Mouse (Mus musculus): ENCODE data around the gene Klhl41.
"Not testable (repeated sequence)": the region's sequence is repeated elsewhere in the genome, so short reads cannot be mapped to it uniquely, and the experiment has no call there.

Gene Klhl41

DNA sequence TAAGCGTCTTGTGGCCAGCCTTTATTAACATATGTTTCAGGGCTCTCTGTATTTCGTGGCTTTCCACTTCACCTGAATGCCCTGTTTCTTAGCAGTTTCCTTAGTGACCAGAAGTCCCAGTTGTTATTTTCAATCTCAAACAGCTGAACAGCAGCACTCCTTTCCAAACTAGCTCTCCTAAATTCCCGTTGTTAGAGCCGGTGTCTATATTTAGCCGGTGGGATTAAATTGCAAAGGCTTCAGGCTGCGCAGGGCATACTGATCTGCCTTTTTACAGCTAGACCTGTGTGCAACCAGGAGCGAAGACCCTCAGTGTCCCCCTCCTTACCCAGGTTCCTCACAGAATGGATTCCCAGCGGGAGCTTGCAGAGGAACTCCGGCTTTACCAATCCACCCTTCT, at the start of gene Klhl41:
TSS of gene Klhl41 (plus strand) at position 268 of the 400 bp plus-strand sequence.
- DNase-seq = no peak

DNA sequence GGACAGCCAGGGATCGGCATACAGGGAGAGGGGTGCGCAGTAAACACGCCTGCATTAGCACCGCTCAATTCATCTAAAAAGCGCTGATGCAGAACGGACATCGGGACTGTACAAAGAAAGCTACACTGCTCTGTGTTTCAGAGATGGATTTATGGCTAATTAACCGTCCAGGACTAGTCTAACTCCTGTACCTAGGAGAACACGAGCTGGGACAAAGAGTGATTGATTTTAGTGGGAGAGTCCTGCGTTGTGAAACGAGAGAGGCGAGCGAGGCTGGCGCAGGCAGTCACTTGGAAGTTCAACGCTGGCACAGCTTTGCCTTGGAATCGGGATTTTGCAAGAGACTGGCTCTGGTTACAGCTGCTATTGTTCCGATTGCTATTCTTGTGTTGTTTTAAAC, 40.7 kb upstream of the Klhl41 start:
- DNase-seq = no peak

DNA sequence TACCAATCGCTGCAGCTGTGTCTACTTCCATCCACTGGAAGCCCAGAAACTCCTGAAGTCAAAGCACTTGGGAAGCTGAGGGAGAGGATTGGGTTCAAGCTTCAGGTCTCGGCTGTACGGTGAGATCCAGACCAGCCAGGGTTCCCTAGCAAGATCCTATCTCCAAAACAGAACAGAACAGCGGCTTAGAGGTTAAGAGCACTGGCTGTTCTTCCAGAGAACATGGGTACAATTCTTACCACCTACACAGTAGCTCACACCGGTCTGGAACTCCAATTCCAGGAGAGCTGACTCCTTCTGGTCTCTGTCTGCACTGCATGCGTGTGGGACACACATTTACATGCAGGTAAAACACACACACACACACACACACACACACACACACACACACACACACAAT, 40.0 kb upstream of the Klhl41 start:
- DNase-seq = no peak

DNA sequence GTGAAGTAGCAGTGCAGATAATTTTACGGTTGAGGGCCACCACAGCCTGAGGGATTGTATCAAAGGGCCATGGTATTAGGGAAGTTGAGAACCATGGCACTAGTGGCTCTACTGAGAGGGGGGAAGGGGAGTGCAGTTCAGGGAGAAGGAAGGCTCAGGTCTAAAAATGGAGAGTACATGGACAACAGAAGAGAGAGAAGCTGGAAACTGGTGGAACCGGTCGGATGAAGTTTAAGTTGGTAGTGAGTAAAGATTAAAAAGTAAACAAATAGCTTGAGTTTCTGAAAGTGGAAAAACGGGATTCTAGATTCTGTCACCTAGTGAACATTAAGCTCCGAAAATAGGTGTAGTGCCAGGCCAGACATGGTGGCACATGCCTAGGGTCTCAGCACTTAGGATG, 39.1 kb upstream of the Klhl41 start:
- DNase-seq = no peak

DNA sequence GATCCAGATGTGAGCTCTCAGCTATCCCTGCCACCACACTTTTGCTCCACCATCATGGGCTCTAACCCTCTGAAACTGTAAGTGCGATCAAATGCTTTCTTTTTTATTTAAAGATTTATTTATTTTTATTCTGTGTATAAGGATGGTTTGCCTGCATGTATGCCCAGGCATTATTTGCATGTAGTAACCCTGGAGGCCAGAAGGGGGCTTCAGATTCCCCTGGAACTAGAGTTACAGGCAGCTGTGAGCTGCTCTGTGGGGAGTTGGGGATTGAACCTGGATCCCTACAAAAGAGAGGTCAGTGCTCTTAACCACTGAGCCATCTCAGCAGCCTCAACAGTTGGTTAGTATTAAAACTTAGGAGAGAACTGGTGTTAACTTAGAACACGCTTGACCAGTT, 38.5 kb upstream of the Klhl41 start:
- no peak for DNase-seq

DNA sequence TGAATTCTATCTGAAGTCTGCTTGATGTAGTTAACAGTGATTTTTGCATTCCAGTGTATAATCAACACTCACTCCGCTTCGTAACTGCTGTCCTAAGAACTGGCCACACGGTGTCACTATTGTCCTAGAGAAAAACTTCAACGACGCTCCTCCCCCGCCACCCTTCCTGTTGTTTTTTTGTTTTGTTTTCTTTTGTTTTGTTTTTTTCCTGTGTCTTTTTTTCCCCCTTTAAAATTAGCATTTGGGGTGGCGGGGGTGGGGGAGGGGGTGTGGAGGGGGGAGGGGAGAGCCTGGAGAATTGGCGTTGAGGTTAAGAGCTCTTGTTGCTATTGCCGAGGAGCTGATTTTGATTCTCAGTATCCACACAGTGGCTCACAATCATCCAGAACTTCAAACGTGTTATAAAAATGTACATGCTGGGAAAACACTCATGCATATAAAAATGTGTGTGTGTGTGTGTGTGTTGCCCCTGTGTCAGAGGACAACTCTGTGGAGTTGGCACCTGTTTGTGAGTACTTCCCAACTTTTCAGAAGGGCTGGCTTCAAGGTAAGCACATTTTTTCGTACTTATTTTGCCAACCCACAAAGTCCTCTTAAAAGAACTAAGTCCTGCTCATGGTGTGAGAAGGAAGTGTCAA, 34.7 kb upstream of the Klhl41 start:
- DNase-seq = peak; percentile 12

DNA sequence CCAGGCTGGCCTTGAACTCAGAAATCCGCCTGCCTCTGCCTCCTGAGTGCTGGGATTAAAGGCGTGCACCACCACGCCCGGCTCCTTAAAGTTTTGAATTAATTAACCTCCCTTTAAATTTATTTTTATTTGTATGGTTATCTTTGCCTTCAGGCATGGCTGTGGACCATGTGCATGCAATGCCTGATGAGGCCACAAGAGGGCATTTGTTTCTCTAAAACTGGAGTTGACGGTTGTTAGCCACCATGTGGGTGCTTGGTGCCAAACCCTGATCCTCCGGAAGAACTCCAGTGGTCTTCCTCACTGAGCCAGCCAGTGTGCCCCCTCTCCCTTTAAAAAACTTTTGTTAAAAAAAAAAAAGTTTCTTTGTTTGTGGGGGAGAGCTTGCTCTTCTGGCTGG, 34.1 kb upstream of the Klhl41 start:
- DNase-seq = peak; percentile 20

DNA sequence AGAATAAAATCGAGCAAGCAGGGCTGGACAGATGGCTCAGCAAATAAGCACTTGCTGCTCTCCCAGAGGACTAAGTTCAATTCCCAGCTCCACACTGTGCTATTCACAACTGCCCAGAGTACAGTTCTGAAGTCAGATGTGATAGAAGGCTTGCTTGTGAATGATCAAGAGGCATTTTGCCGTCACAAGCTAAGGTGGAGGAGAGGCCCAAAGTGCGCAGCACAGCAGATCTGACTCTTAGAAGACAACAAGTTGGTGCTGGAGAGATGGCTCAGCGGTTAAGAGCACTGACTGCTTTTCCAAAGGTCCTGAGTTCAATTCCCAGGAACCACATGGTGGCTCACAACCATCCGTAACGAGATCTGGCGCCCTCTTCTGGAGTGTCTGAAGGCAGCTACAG, 31.9 kb upstream of the Klhl41 start:
- DNase-seq = not testable (repeated sequence)

DNA sequence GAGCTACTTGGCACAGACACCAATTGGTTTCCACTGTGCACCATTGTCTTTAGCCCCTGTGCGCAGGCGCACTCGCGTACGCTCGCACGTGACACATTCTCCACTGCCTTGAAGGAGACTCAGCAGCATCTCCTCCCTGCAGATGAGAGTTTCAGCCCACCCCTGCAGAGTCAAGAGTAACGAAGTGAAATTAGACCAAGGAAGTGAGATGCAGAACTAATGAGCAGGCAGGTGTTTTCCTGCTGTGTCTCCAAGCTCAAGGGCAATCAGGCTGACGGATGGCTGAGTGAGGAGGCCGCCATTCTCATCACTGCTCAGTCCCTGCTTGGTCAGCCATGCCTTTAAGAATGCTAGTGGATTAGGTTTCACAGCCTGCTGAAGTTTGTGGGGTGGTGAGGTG, 29.8 kb upstream of the Klhl41 start:
- peak; percentile 13 for DNase-seq

DNA sequence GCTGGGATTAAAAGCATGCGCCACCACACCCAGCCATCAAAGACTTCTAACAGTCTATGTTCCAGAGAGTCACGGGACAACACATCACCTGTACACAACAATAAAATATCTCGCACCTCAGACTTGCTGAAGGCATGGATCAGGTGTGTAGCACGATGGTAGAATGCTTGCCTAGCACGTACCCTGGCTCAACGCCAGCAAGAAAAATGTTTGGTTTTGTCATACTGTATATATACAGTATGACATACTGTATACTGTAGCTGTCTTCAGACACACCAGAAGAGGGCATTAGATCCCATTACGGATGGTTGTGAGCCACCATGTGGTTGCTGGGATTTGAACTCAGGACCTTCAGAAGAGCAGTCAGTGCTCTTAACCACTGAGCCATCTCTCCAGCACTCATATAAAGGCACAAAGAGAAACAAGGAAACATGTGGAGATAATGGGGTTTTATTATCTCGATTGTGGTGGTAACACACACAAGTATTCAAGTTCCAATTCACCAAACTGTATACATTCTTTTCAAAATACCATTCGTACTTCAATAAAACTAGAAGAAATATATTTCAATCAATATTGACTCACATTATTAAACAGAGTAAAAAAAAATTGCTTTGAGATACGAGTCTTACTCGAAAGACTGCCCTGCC, 24.8 kb upstream of the Klhl41 start:
- peak; percentile 6 for DNase-seq

DNA sequence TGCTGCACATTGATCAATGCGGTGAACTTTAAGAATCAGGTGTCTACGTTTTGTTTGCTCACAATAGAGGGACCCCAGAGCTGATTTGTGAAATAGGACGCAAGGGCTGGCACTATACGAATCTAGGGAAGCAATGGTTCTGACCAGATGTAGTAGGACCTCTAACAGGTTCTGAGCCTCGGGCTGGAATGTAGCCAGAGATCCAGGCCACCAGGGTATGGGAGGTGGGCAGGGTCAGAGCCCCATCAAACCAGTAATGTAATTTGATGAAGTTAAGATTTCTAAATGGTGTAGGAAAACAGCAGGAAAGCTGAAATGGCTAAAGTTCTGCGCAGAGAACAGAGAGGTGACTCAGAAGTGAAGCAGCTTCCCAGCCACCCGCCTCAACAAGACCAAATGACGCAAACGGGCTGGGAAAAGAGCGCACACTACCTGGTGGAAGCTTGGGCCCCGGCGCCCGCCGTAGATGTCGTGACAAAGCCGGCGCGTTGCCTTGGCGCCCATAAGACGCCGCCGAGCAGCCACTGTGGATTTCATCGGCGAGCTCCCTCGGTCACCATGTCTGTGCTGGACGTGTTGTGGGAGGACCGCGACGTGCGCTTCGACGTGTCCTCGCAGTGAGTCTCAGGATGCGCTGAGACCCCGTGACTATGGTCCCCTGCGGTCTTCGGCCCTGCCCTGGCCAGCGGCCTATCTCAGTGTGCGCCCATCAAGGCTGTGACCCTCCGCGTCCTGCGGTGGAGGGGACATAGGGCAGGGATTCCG, 23.0 kb upstream of the Klhl41 start, which contains the start of gene Bbs5:
TSS of gene Bbs5 (plus strand) at position 446 of the 765 bp plus-strand sequence.
- DNase-seq = peak; percentile 93

DNA sequence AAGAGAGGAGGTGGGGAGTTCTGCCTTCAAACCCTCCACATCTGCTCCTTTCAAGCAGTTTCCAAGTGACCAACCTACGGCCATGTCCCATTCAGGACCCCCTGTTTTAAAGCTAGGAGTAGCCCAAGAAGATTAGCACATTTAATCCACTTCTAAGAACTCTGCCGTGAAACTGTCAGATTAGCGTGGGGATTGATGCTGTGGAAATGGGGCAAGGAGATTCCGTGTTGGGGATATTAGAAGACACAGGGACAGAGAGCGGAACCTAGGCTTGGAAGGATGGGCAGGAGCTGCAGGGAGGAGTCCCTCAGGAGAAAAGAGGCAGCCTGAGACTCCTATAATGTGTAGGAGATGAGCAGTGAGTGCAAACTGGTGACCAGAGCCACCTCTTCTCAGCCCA, 20.2 kb upstream of the Klhl41 start:
- no peak for DNase-seq

DNA sequence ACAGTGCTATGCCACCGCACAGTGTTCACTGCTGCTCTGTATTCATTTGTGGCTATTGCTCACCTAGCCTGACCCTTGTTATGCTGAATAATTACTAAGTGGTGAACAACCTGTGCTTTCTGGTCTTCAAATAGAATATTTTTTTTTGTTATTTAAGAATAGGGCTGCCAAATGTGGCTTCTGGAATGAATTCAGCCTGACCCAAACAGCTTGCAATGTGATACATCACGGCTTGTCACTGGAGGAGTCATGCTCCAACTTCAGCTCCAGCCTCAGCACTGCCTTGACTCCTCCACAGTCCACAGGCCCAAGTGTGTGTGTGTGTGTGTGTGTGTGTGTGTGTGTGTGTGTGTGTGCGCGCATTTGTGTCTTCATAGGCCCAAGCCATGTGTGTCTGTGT, 10.6 kb upstream of the Klhl41 start:
- no peak for DNase-seq

DNA sequence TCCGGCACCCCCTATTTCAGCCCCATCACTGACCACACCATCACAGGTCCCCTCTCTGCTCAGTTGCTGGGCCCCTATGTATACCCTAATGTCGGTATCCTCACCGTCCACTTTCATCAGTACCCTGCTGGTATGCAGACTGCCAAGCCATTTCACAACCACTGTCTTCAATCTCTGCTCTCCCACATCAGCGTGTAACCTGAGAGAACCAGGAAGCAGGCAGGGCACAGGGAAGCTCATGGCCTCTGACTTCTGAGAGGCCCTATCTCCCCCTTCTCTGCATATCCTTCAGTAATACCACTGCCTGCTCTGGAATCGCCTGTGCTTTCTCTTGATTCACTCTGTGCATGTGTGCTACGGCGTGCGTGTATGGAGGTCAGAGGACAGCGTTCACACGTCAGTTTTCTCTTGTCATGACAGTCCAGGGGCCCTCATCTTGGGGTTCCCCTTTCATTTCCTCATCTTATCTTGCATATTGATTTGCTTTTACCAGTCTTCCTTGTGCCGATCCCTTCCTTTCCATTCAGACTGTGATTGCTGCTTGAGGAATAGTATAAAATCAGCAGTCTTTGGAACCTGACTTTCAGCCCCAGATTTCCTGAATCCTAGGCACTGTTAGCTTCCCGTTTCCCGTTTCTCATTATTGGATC, 6.0 kb upstream of the Klhl41 start:
- no peak for DNase-seq

DNA sequence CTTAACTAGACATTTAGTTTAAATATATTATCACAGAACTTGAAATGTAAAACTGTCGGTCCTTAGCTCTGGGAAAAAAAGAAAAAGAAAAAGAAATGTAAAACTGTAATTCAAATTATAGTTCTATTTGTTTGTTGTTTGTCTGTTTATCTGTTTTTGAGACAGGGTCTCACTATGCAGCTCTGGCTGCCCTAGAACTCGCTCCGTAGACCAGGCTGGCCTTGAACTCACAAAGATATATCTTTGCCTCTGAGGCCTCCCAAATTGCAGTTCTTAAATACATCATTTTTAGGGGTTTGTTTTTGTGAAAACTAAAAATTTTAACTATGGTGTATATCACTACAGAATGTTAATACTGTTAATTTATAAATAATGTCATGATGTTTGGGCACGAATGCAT, 2.3 kb upstream of the Klhl41 start:
- no peak for DNase-seq

DNA sequence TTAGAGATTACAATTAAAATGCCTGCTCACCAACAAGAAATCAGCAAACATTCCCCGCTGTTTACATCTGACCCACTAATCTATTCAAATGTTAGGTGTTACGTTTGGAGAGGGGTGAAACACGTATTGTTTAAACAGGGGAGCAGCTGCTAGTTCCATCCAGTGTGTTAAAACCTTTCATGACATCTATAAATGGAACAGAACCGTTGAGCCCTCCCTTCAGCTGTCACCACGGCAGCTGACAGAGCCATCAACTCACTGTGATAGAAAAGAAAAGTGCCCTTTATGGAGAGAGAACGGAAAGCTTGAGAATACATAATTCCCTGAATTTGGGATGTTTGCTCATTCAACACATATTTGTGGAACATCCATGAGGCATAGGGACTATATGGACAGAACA, 1.5 kb upstream of the Klhl41 start:
- no peak for DNase-seq

DNA sequence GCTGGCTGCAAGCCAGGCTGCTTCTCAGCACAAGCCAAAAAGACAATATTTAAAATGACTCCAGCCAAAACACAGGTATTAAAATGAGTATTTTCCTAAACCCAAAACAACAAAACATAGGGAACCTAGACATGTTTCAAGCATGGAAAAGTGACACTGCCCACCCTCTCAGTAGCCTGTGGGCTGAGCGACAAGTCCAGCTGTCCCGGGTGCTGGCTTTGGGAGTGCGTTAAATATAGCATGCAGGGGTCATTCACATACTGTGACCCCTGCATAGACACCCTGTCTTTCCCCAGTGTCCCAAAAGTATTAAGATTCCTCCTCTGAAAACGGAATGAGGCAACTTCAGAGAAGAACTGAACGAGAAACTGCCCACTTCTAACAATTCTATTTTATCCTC, 3.8 kb downstream of the Klhl41 start:
- no peak for DNase-seq

DNA sequence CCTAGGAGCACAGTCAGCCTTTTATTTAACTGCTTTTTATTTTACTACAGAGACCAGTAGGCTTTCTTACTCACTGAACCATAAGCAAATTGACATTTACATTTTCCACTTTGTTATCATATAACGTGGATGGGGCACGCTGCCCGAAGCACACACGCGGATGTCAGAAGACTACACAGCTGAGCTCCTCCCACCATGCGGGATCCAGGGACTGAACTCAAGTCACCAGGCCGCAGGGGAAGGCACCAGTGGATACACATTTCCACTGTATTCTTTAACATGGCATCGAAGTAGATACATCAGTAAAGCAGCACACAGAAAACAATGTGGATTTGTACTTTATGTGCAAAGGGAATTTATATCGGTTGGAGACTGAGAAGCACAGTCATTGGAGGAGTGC, 5.3 kb downstream of the Klhl41 start:
- no peak for DNase-seq

DNA sequence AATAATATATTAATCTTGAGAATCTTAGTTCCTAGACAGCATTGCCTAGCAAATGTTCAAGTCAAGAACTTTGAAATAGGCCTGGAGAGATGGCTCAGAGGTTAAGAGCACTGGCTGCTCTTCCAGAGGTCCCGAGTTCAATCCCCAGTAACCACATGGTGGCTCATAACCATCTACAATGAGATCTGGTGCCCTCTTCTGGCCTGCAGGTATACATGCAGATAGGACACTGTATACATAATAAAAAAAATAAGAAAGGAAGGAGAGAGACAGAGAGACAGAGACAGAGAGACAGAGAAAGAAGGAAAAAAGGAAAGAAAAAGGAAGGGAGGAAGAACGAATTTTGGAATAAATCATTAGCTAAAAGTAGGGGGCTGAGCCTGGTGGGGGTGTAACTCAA, 6.8 kb downstream of the Klhl41 start:
- DNase-seq = no peak

DNA sequence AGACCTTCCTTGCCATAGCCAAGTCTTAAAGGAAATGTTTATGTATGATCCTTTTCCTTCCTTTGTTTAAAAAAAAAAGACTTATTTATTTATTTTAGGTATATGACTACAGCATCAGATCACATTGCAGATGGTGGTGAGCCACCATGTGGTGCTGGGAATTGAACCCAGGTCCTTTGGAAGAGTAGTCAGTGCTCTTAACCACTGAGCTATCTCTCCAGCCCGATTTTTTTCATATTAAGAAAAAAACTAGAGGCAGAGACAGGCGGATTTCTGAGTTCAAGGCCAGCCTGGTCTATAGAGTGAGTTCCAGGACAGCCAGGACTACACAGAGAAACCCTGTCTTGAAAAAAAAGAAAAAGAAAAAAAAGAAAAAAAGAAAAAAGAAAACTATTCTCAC, 7.3 kb downstream of the Klhl41 start:
- not testable (repeated sequence) for DNase-seq

DNA sequence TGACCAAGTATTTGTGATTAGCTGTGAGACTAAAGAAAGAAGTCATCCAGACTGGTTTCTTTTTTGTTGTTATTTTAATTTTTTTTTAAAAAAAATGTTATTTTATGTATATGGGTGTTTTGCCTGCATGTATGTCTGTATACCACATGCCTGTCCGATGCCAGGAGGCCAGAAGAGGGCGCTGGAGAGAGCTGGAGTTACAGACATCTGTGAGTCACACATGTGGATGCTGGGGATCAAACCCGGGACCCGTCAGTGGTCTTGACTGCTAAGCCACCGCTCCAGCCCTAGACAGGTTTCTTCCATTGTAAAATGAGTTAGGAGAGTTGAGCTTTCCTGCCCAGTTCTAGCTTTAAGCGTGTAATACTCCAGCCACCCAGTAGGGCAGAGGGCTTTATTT, 10.1 kb downstream of the Klhl41 start:
- no peak for DNase-seq

DNA sequence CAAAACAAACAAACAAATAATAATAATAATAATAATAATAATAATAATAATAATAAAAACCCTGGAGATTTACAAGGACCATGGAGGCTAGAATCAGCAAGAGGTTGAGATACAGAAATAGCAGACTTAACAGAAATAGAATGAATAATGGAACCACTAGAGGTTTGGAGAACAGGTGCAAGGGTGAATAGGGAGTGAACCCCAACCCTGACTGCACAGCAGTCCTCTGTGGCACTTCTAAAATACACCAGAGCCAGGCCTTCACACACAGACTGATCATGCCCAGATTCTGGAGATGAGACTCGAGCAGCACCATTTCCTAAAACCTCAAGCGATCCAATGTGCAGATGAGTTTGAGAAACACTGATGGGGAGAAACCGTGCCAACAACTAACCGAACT, 12.0 kb downstream of the Klhl41 start:
- no peak for DNase-seq

DNA sequence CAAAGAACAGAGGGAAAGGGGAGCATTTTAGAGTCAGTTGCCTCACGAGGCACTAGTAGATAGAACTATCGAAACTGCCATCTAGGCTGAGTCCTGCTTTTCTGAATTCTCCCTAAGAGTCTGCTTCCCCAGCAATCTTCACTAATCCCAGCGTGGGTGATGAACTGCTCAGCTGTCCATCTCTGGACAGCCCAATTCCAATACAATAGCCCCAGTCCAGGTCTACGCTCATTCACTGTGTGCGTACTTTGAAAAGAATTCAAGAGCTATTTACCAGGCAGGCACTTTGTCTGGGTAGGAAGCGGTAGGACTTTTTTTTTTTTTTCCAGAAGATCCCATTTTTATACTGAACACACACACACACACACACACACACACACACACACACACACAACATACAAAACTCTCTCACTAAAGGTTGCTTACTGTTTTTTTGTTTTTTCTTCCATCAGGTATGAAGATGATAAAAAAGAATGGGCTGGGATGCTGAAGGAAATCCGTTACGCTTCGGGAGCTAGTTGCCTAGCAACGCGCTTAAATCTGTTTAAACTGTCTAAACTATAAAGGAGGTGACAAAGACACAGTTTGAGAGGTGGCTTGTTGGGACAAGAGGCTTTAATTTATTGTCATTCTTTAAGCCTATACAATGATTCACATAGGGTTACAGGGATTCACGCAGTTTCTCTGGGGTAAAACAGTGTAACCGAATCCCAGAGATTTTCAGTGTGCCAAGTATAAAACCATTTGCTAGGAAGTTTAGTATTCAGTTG, 13.3 kb downstream of the Klhl41 start:
- DNase-seq = no peak
